Mouse (Mus musculus) heart, embryonic 10.5 days (tissue): ENCODE measurements at regions not wholly inside any gene's neighbourhood (a gene's known extent, or its start where the extent isn't known, plus 50 kb on each side); places are given as distances from the start of the nearest gene placed in this dataset.
"Not testable (repeated sequence)": the region's sequence is repeated elsewhere in the genome, so short reads cannot be mapped to it uniquely, and the experiment has no call there.

Source experiments
- DNase-seq: peaks from one replicate; pipeline ENCODE4 v3.0.0-alpha.2; 2017; ENCODE audit warnings: low spot score
- H3K27ac ChIP-seq: fragments of 300-500 bp; sonication (generic); 2 replicates; pipeline ENCODE4 v1.5.1; 2016; ENCODE audit warnings: mild to moderate bottlenecking
- H3K27me3 ChIP-seq: fragments of 300-500 bp; sonication (generic); 2 replicates; pipeline ENCODE4 v1.6.1; 2016; ENCODE audit warnings: mild to moderate bottlenecking; ENCODE audit not compliant: poor library complexity, insufficient read depth, severe bottlenecking
- H3K36me3 ChIP-seq: fragments of 300-500 bp; sonication (generic); 2 replicates; pipeline ENCODE4 v1.6.1; 2016; ENCODE audit warnings: mild to moderate bottlenecking, moderate library complexity
- H3K4me1 ChIP-seq: fragments of 300-500 bp; sonication (generic); 2 replicates; pipeline ENCODE4 v1.6.1; 2016; ENCODE audit warnings: mild to moderate bottlenecking
- H3K4me3 ChIP-seq: fragments of 300-500 bp; sonication (generic); 2 replicates; pipeline ENCODE4 v1.5.1; 2016; ENCODE audit warnings: mild to moderate bottlenecking, moderate library complexity
- H3K9me3 ChIP-seq: fragments of 300-500 bp; sonication (generic); 2 replicates; pipeline ENCODE4 v1.6.1; 2016; ENCODE audit warnings: mild to moderate bottlenecking, moderate library complexity
- WGBS: fragments of 180-500 bp; shearing (Covaris S2); methylation state at CpG from one replicate; pipeline ENCODE4 v1.1.7; 2016; 5-methylcytosine and 5-hydroxymethylcytosine counted together

- Histone ChIP-seq H3K4me1 (no peaks in the 10 kb centered on the region), H3K27ac (no peak overlapping the region), H3K27me3 (no peaks in the 10 kb centered on the region), H3K36me3 (no peaks in the 10 kb centered on the region), H3K4me3 (no peak overlapping the region), H3K9me3 (no peaks in the 10 kb centered on the region)
- 90% methylated on average over 9 of the region's 9 CpGs for WGBS
- DNase-seq = no peak
Measured at GRCm38 (mm10) chr5:134848981-134849380, 57.6 kb downstream of the Tmem270 start.

GRCm38 (mm10) chr5:134848571-134848970, 58.0 kb downstream of the Tmem270 start:
- WGBS = 86% methylated on average over 13 of the region's 13 CpGs

GRCm38 (mm10) chr5:134845416-134845815, 61.1 kb downstream of the Tmem270 start:
- 79% methylated on average over 4 of the region's 4 CpGs for WGBS
- H3K27ac ChIP-seq = no peak overlapping the region
- no peak for DNase-seq

More at GRCm38 (mm10) chr5:134848571-134848970, 58.0 kb downstream of the Tmem270 start:
- no peaks in the 10 kb centered on the region for H3K9me3 ChIP-seq
- H3K36me3 ChIP-seq = no peaks in the 10 kb centered on the region
- no peak for DNase-seq
- H3K27me3 ChIP-seq = no peaks in the 10 kb centered on the region
- no peaks in the 10 kb centered on the region for H3K4me1 ChIP-seq
- H3K4me3 ChIP-seq = no peak overlapping the region
- no peak overlapping the region for H3K27ac ChIP-seq

GRCm38 (mm10) chr5:134844216-134844615, 62.3 kb downstream of the Tmem270 start:
- DNase-seq, H3K27me3 ChIP-seq, H3K27ac ChIP-seq, H3K36me3 ChIP-seq, H3K9me3 ChIP-seq, H3K4me3 ChIP-seq, H3K4me1 ChIP-seq: not testable (repeated sequence)
- 72% methylated on average over 3 of the region's 3 CpGs for WGBS

More at GRCm38 (mm10) chr5:134845416-134845815, 61.1 kb downstream of the Tmem270 start:
- Histone ChIP-seq H3K4me3 (no peak overlapping the region), H3K27me3 (no peaks in the 10 kb centered on the region), H3K36me3 (no peaks in the 10 kb centered on the region), H3K4me1 (no peaks in the 10 kb centered on the region), H3K9me3 (no peaks in the 10 kb centered on the region)

- H3K27ac ChIP-seq = no peak overlapping the region
- 84% methylated on average over 7 of the region's 7 CpGs for WGBS
- no peak for DNase-seq
- no peaks in the 10 kb centered on the region for H3K27me3 ChIP-seq
- no peaks in the 10 kb centered on the region for H3K4me1 ChIP-seq
- no peaks in the 10 kb centered on the region for H3K36me3 ChIP-seq
- no peaks in the 10 kb centered on the region for H3K9me3 ChIP-seq
- H3K4me3 ChIP-seq = no peak overlapping the region
Measured at GRCm38 (mm10) chr5:134841205-134841980, 65.1 kb downstream of the Tmem270 start.

- peaks cover 6% of the 10 kb centered on the region; the same call in 1 of the 2 replicates for H3K4me1 ChIP-seq
Measured at GRCm38 (mm10) chr5:134836489-134836888, 70.0 kb downstream of the Tmem270 start.

GRCm38 (mm10) chr5:134832896-134833295, 73.6 kb downstream of the Tmem270 start:
- Histone ChIP-seq H3K36me3 (no peaks in the 10 kb centered on the region), H3K27ac (no peak overlapping the region), H3K9me3 (no peaks in the 10 kb centered on the region), H3K4me1 (peaks cover 6% of the 10 kb centered on the region; the same call in 1 of the 2 replicates), H3K27me3 (no peaks in the 10 kb centered on the region), H3K4me3 (no peak overlapping the region)
- DNase-seq = no peak
- 61% methylated on average over 8 of the region's 8 CpGs for WGBS

More at GRCm38 (mm10) chr5:134836489-134836888, 70.0 kb downstream of the Tmem270 start:
- Histone ChIP-seq H3K36me3 (no peaks in the 10 kb centered on the region), H3K4me3 (no peak overlapping the region), H3K9me3 (no peaks in the 10 kb centered on the region), H3K27ac (no peak overlapping the region), H3K27me3 (no peaks in the 10 kb centered on the region)
- no peak for DNase-seq

GRCm38 (mm10) chr5:134817671-134818070, 70.5 kb upstream of the Eln start:
- Histone ChIP-seq H3K36me3 (no peaks in the 10 kb centered on the region), H3K4me3 (no peak overlapping the region), H3K27me3 (no peaks in the 10 kb centered on the region), H3K27ac (no peak overlapping the region), H3K4me1 (no peaks in the 10 kb centered on the region), H3K9me3 (no peaks in the 10 kb centered on the region)
- 77% methylated on average over 4 of the region's 4 CpGs for WGBS
- DNase-seq = no peak

GRCm38 (mm10) chr5:134809121-134809520, 62.0 kb upstream of the Eln start:
- Histone ChIP-seq H3K27ac (no peak overlapping the region), H3K27me3 (no peaks in the 10 kb centered on the region), H3K36me3 (no peaks in the 10 kb centered on the region), H3K4me3 (no peak overlapping the region), H3K4me1 (no peaks in the 10 kb centered on the region), H3K9me3 (no peaks in the 10 kb centered on the region)
- DNase-seq = no peak
- 83% methylated on average over 9 of the region's 9 CpGs for WGBS

GRCm38 (mm10) chr5:134804291-134805049, 57.3 kb upstream of the Eln start:
- 0 out of 2 replicates have a peak, but pooled peaks cover 3% of the 10 kb centered on the region for H3K27me3 ChIP-seq
- no peaks in the 10 kb centered on the region for H3K36me3 ChIP-seq
- H3K27ac ChIP-seq = no peak overlapping the region
- 89% methylated on average over 20 of the region's 20 CpGs for WGBS
- DNase-seq = no peak
- no peaks in the 10 kb centered on the region for H3K9me3 ChIP-seq
- no peak overlapping the region for H3K4me3 ChIP-seq
- H3K4me1 ChIP-seq = no peaks in the 10 kb centered on the region

GRCm38 (mm10) chr5:134802161-134802719, 55.1 kb upstream of the Eln start:
- H3K27me3 ChIP-seq = 0 out of 2 replicates have a peak, but pooled peaks cover 3% of the 10 kb centered on the region
- no peak overlapping the region for H3K27ac ChIP-seq
- WGBS = 79% methylated on average over 11 of the region's 11 CpGs
- H3K9me3 ChIP-seq = no peaks in the 10 kb centered on the region
- H3K4me1 ChIP-seq = peaks cover 12% of the 10 kb centered on the region
- no peaks in the 10 kb centered on the region for H3K36me3 ChIP-seq
- no peak overlapping the region for H3K4me3 ChIP-seq
- no peak for DNase-seq

GRCm38 (mm10) chr5:134800481-134800880, 53.4 kb upstream of the Eln start:
- WGBS = 79% methylated on average over 3 of the region's 3 CpGs
- Histone ChIP-seq H3K27me3 (0 out of 2 replicates have a peak, but pooled peaks cover 3% of the 10 kb centered on the region), H3K4me1 (peaks cover 22% of the 10 kb centered on the region)

GRCm38 (mm10) chr5:134799911-134800310, 52.8 kb upstream of the Eln start:
- peaks cover 22% of the 10 kb centered on the region for H3K4me1 ChIP-seq

More at GRCm38 (mm10) chr5:134800481-134800880, 53.4 kb upstream of the Eln start:
- H3K9me3 ChIP-seq = no peaks in the 10 kb centered on the region
- no peak for DNase-seq
- H3K4me3 ChIP-seq = no peak overlapping the region
- H3K27ac ChIP-seq = no peak overlapping the region
- no peaks in the 10 kb centered on the region for H3K36me3 ChIP-seq

More at GRCm38 (mm10) chr5:134799911-134800310, 52.8 kb upstream of the Eln start:
- DNase-seq = no peak
- no peak overlapping the region for H3K27ac ChIP-seq
- no peak overlapping the region for H3K4me3 ChIP-seq
- H3K9me3 ChIP-seq = no peaks in the 10 kb centered on the region
- no peaks in the 10 kb centered on the region for H3K36me3 ChIP-seq
- H3K27me3 ChIP-seq = 0 out of 2 replicates have a peak, but pooled peaks cover 6% of the 10 kb centered on the region
